Mouse (Mus musculus): ENCODE results near the gene Dmgdh. TPM values are rescaled to one million over a fixed set of nuclear protein-coding genes. Genes with fewer than 3 reads are reported as not detected.

Dmgdh gene
- polyA plus RNA-seq, 1 experiment: not detected

DNA sequence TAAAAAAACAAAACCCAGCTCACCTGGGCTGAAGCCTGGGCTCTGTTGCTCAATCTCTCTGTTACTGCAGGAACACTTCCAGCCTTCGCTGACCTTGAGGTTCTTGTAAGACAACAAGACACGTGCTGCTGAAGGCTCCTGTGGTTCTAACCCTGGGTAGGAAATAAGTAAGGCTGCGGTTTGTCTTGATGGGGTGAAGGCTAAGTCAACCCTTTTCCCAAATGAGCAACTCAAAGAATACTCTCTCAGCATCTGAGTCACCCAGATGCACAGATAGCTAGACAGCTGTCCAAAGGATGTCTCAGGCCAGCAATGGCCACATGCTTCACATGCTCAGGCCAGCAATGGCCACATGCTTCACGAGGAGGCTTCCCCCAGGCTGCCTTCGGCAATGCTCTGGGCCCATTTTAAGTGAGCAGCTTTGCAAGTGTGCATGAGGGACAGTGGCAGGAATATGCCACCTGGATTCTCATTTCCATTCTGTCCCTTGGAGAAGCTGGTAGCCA lies 61.0 kb downstream of the Dmgdh start:
- TF ChIP-seq CTCF (IDR thresholded peaks at IDR 0.05; ENCODE audit: borderline replicate concordance, insufficient read depth, low read length): no peak
- TF ChIP-seq POLR2A (IDR thresholded peaks at IDR 0.05; ENCODE audit: low read depth, low read length): no peak
- H3K4me3 ChIP-seq (ENCODE audit: insufficient read depth, low read length): no peak overlapping the region
- no peaks in the 10 kb centered on the region for H3K4me1 ChIP-seq (ENCODE audit: control insufficient read depth, insufficient read depth, low read length)
- no peak overlapping the region for H3K27ac ChIP-seq (ENCODE audit: insufficient read depth, low read length)

- no peak for TF ChIP-seq CTCF (IDR thresholded peaks at IDR 0.05; ENCODE audit: borderline replicate concordance, insufficient read depth, low read length)
- TF ChIP-seq POLR2A (IDR thresholded peaks at IDR 0.05; ENCODE audit: low read depth, low read length): no peak
- no peak overlapping the region for H3K27ac ChIP-seq (ENCODE audit: insufficient read depth, low read length)
- no peaks in the 10 kb centered on the region for H3K4me1 ChIP-seq (ENCODE audit: control insufficient read depth, insufficient read depth, low read length)
- H3K4me3 ChIP-seq (ENCODE audit: insufficient read depth, low read length): no peak overlapping the region
Measured at GRCm38 (mm10) chr13:93744118-93744517, 69.9 kb downstream of the Dmgdh start.

GRCm38 (mm10) chr13:93752597-93753400 lies 78.6 kb downstream of the Dmgdh start:
- Histone ChIP-seq H3K4me3 (ENCODE audit: insufficient read depth, low read length) (no peak overlapping the region), H3K27ac (ENCODE audit: insufficient read depth, low read length) (no peak overlapping the region), H3K4me1 (ENCODE audit: control insufficient read depth, insufficient read depth, low read length) (no peaks in the 10 kb centered on the region)
- no peak for TF ChIP-seq POLR2A (IDR thresholded peaks at IDR 0.05; ENCODE audit: low read depth, low read length)

DNA sequence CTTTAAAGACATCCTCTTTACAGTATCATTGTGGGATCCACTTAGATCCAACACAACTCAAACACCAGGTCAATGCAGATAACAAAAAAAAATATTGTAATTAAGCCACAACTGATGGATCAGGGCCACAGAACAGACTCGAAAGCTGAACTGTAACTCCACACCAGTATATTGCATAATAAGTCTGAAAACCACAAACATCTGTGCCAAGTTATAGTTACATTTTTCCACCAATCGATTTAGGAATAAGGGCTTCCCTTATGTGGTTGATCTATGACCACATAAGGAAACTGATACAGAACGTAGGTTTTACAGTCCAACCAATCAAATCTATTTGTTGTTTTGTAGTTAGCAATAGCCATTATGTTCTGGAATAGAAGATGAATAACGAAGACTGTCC lies 80.9 kb downstream of the Dmgdh start:
- H3K4me3 ChIP-seq (ENCODE audit: insufficient read depth, low read length): no peak overlapping the region
- TF ChIP-seq POLR2A (IDR thresholded peaks at IDR 0.05; ENCODE audit: low read depth, low read length) (no peak), CTCF (IDR thresholded peaks at IDR 0.05; ENCODE audit: borderline replicate concordance, insufficient read depth, low read length) (no peak)
- no peaks in the 10 kb centered on the region for H3K4me1 ChIP-seq (ENCODE audit: control insufficient read depth, insufficient read depth, low read length)
- no peak overlapping the region for H3K27ac ChIP-seq (ENCODE audit: insufficient read depth, low read length)

DNA sequence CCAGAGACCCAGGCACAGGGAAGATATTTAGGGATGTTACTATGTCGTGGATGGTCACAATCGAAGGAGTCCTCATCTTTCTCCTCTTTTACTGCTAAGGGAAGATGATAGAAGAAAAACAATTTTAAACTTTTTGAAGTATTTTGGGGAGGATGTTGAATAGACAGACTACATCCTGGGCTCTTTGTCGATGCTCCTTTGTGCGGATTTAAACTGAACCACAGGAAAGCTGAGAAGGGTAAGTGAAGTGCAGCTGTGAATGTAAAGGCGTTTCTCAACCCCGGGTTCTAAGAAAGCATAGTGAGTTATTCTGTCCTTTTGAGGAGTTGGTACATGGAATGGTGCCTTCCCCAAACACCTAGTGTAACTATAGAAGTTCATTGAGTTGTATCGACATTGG lies 82.4 kb downstream of the Dmgdh start:
- Histone ChIP-seq H3K4me3 (ENCODE audit: insufficient read depth, low read length) (no peak overlapping the region), H3K4me1 (ENCODE audit: control insufficient read depth, insufficient read depth, low read length) (no peaks in the 10 kb centered on the region), H3K27ac (ENCODE audit: insufficient read depth, low read length) (no peak overlapping the region)
- TF ChIP-seq CTCF (IDR thresholded peaks at IDR 0.05; ENCODE audit: borderline replicate concordance, insufficient read depth, low read length) (no peak), POLR2A (IDR thresholded peaks at IDR 0.05; ENCODE audit: low read depth, low read length) (no peak)

- Histone ChIP-seq H3K4me1 (ENCODE audit: control insufficient read depth, insufficient read depth, low read length) (no peaks in the 10 kb centered on the region), H3K27ac (ENCODE audit: insufficient read depth, low read length) (no peak overlapping the region), H3K4me3 (ENCODE audit: insufficient read depth, low read length) (no peak overlapping the region)
- TF ChIP-seq CTCF (IDR thresholded peaks at IDR 0.05; ENCODE audit: borderline replicate concordance, insufficient read depth, low read length) (no peak), POLR2A (IDR thresholded peaks at IDR 0.05; ENCODE audit: low read depth, low read length) (no peak)
Measured at GRCm38 (mm10) chr13:93757514-93757913, 83.3 kb downstream of the Dmgdh start.

- Histone ChIP-seq H3K27ac (ENCODE audit: insufficient read depth, low read length) (no peak overlapping the region), H3K4me3 (ENCODE audit: insufficient read depth, low read length) (no peak overlapping the region), H3K4me1 (ENCODE audit: control insufficient read depth, insufficient read depth, low read length) (no peaks in the 10 kb centered on the region)
- TF ChIP-seq POLR2A (IDR thresholded peaks at IDR 0.05; ENCODE audit: low read depth, low read length) (no peak), CTCF (IDR thresholded peaks at IDR 0.05; ENCODE audit: borderline replicate concordance, insufficient read depth, low read length) (no peak)
Measured at GRCm38 (mm10) chr13:93758149-93758898, 84.1 kb downstream of the Dmgdh start.

- TF ChIP-seq POLR2A (IDR thresholded peaks at IDR 0.05; ENCODE audit: low read depth, low read length) (no peak), CTCF (IDR thresholded peaks at IDR 0.05; ENCODE audit: borderline replicate concordance, insufficient read depth, low read length) (no peak)
Measured at GRCm38 (mm10) chr13:93761831-93762230, 87.6 kb downstream of the Dmgdh start.

DNA sequence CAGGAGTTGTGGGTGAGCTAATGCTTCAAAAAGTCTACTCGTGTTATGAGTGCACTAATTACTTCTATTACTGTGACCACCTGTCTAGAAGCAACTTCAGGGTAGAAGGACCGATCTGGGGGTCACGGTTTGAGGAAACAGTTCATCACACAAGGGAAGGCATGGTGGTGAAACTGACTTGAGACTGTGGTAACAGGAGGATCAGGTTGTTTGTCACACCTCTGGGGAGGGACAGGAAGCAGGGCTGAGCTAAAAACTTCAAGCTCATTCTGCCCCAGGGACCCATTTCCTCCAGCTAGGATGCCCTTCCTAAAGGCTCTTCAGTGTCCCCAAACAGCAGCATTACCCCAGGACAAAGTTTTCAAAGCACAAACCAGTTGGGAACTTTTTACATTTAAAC lies 88.6 kb downstream of the Dmgdh start:
- no peaks in the 10 kb centered on the region for H3K4me1 ChIP-seq (ENCODE audit: control insufficient read depth, insufficient read depth, low read length)
- no peak for TF ChIP-seq CTCF (IDR thresholded peaks at IDR 0.05; ENCODE audit: borderline replicate concordance, insufficient read depth, low read length)
- TF ChIP-seq POLR2A (IDR thresholded peaks at IDR 0.05; ENCODE audit: low read depth, low read length): no peak
- H3K27ac ChIP-seq (ENCODE audit: insufficient read depth, low read length): no peak overlapping the region
- H3K4me3 ChIP-seq (ENCODE audit: insufficient read depth, low read length): no peak overlapping the region

More at GRCm38 (mm10) chr13:93761831-93762230, 87.6 kb downstream of the Dmgdh start:
- H3K27ac ChIP-seq (ENCODE audit: insufficient read depth, low read length): no peak overlapping the region
- H3K4me3 ChIP-seq (ENCODE audit: insufficient read depth, low read length): no peak overlapping the region
- no peaks in the 10 kb centered on the region for H3K4me1 ChIP-seq (ENCODE audit: control insufficient read depth, insufficient read depth, low read length)

Measured in embryonic fibroblast, embryonic 13.5 days (primary cell).